Mouse (Mus musculus) heart, postnatal 0 days (tissue): ENCODE data around the gene Olfr506. TPM values are rescaled to one million over a fixed set of nuclear protein-coding genes. Genes with fewer than 3 reads are reported as not detected.
"Not testable (repeated sequence)": the region's sequence is repeated elsewhere in the genome, so short reads cannot be mapped to it uniquely, and the experiment has no call there.

Source experiments
- ATAC-seq: fragments of 200-750 bp; cut with Nextera tagmentation; 2 replicates; pipeline ENCODE4 v1.8.0; 2017; ENCODE audit warnings: low read depth, moderate number of reproducible peaks, moderate library complexity; ENCODE audit not compliant: insufficient read depth
- DNase-seq: peaks from one replicate; pipeline ENCODE4 v3.0.0-alpha.2; 2016; ENCODE audit warnings: low spot score
- H3K27ac ChIP-seq: fragments of 300-500 bp; sonication (generic); 2 replicates; pipeline ENCODE4 v1.5.1; 2014; ENCODE audit warnings: low read depth, mild to moderate bottlenecking
- H3K27me3 ChIP-seq: fragments of 300-500 bp; sonication (generic); 2 replicates; pipeline ENCODE4 v1.6.1; 2014; ENCODE audit warnings: low read length, mixed read lengths; ENCODE audit not compliant: control insufficient read depth, insufficient read depth
- H3K36me3 ChIP-seq: fragments of 300-500 bp; sonication (generic); replicated peaks from 2 replicates; pipeline ENCODE4 v1.6.1; 2014; ENCODE audit warnings: low read length, mixed read lengths; ENCODE audit not compliant: control insufficient read depth, insufficient read depth
- H3K4me1 ChIP-seq: fragments of 300-500 bp; sonication (generic); 2 replicates; pipeline ENCODE4 v1.6.1; 2014; ENCODE audit warnings: antibody characterized with exemption; ENCODE audit not compliant: control insufficient read depth, insufficient read depth
- H3K4me2 ChIP-seq: fragments of 300-500 bp; sonication (generic); 2 replicates; pipeline ENCODE4 v1.6.1; 2014; ENCODE audit warnings: low read depth, mild to moderate bottlenecking, low read length, moderate library complexity
- H3K4me3 ChIP-seq: fragments of 300-500 bp; sonication (generic); 2 replicates; pipeline ENCODE4 v1.5.1; 2014; ENCODE audit warnings: low read depth, low read length
- H3K9ac ChIP-seq: fragments of 300-500 bp; sonication (generic); replicated peaks from 2 replicates; pipeline ENCODE4 v1.6.1; 2014; ENCODE audit warnings: low read depth, low read length, mixed read lengths
- H3K9me3 ChIP-seq: fragments of 300-500 bp; sonication (generic); replicated peaks from 2 replicates; pipeline ENCODE4 v1.6.1; 2016; ENCODE audit warnings: low read length; ENCODE audit not compliant: control insufficient read depth
- CTCF ChIP-seq: IDR thresholded peaks from 2 replicates; pipeline ENCODE4 v1.5.1; 2016; ENCODE audit warnings: antibody characterized with exemption, control low read depth, low read depth
- EP300 ChIP-seq: IDR thresholded peaks from 2 replicates; pipeline ENCODE4 v1.6.1; 2016; ENCODE audit warnings: antibody characterized with exemption, low read depth
- WGBS: fragments of 180-500 bp; shearing (Covaris S2); extraction: QIAGEN DNeasy Blood & Tissue Kit; methylation state at CpG from one replicate; pipeline ENCODE4 v1.1.7; 2014; 5-methylcytosine and 5-hydroxymethylcytosine counted together
- polyA plus RNA-seq: library from polyadenylated mRNA; unstranded; fragments of >200 nt; fragmentation: Nextera tagmentation; extraction: Ambion mirVana; gene quantifications from 2 replicates; pipeline ENCODE4 v1.2.1, GENCODE M21; 2015
- total RNA-seq: library from RNA; depleted of rRNA; stranded (reverse); fragments of >200 nt; gene quantifications from 2 replicates; pipeline ENCODE4 v1.2.3, GENCODE M21; 2014; ENCODE audit warnings: low replicate concordance; rRNA removed

Olfr506 gene
- not detected in 2 replicates for total RNA-seq
- not detected in 2 replicates for polyA plus RNA-seq

DNA sequence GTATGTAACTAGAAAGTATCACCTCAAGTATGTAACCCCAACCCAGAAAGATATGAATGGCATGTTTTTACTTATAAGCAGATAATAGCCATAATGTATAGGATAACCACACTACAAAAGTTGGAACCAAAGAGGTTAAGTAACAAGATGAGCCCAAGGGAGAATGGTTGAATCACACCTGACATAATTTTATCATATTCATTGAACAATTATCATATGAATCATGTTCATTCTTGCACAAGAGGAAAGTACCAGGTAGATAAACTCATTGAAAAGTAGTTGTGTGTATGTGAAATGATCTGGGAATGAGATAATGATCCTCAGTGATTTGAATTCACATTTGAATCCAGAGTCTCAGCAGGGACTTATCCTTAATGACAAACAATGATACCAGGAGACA, at the start of gene Olfr506:
TSS of gene Olfr506 (plus strand) at position 301 of the 400 bp plus-strand sequence.
- Histone ChIP-seq H3K27me3 (no peaks in the 10 kb centered on the region), H3K4me3 (no peak within 1 kb of the TSS), H3K4me1 (no peaks in the 10 kb centered on the region), H3K4me2 (no peak within 1 kb of the TSS), H3K27ac (no peak within 1 kb of the TSS), H3K36me3 (no peaks in the 10 kb centered on the region), H3K9ac (no peak within 1 kb of the TSS), H3K9me3 (no peaks in the 10 kb centered on the region)
- ATAC-seq = no peak
- TF ChIP-seq CTCF (no peak), EP300 (no peak)
- no peak for DNase-seq

DNA sequence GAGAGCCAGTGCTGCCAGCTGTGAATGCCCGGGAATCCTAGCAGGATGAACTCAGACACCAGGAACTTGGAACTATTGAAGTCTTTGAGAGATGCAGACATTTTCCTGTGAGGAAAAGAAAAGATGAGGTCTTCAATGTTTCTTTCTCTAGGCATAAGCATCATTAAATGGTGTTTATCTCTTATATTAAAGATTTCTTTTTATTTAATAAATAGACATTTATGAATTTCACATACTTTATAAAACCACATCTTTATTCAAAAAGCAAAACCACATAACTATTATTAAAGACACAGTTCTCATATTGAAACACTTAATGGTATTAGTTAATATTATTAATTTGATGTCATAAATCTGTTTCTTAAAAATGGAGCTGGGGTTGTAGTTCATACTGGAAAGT, 44.9 kb upstream of the Olfr506 start, which contains the start of gene Olfr504:
TSS of gene Olfr504 (minus strand) at position 101 of the 400 bp plus-strand sequence.
- Histone ChIP-seq H3K27me3 (no peaks in the 10 kb centered on the region), H3K36me3 (no peaks in the 10 kb centered on the region), H3K4me2 (no peak within 1 kb of the TSS), H3K4me3 (no peak within 1 kb of the TSS), H3K27ac (no peak within 1 kb of the TSS), H3K9me3 (0 out of 2 replicates have a peak, but pooled peaks cover 9% of the 10 kb centered on the region), H3K4me1 (no peaks in the 10 kb centered on the region), H3K9ac (no peak within 1 kb of the TSS)
- no peak for TF ChIP-seq CTCF
- no peak for TF ChIP-seq EP300
- no peak for ATAC-seq
- 54% methylated on average over 1 of the region's 1 CpGs for WGBS
- no peak for DNase-seq

DNA sequence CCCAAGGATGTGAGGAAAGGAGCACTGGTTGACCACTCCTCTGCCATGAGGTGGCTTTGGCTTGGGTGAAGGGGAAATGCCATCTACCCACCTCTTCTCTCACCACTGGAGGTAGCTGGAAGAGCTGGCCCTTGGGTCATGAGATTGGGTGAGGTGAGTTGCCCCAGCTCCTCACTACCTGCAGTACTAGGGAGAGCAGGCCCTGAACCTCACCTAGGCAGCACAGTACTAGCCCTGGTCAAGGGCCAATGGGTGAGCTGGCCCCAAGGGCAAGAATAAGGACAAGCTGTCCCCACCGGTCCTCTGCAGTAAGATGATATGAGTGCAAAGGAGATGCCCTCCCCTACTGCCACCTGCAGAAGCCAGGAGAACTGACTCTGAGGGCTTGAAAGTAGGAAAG, 20.8 kb upstream of the Olfr506 start:
- ATAC-seq = no peak
- Histone ChIP-seq H3K27me3 (no peaks in the 10 kb centered on the region), H3K4me2 (no peak overlapping the region), H3K36me3 (no peaks in the 10 kb centered on the region), H3K9me3 (no peaks in the 10 kb centered on the region), H3K4me3 (no peak overlapping the region), H3K9ac (no peak overlapping the region), H3K27ac (no peak overlapping the region), H3K4me1 (no peaks in the 10 kb centered on the region)
- no peak for TF ChIP-seq EP300
- no peak for DNase-seq
- 79% methylated on average over 1 of the region's 1 CpGs for WGBS

DNA sequence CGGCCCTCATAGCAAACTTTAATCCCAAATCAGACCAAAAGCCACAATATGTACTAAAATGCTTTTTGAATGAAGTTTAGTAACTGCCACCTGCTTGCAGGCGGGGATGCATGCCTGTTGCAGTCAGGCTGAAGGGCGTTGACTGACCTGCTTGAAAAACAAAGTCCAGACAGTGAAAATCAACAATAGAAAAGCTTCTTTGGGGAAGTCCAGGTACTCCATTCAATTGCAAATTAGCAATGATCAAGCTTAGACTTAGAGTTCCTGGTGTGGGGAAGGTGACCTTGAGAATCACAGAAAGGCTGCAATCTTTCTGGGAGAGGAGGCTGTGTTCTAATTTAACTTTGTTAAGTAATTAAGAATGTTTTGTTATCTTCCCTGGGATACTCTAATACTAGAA, 8.7 kb upstream of the Olfr506 start:
- H3K9ac ChIP-seq, DNase-seq, H3K36me3 ChIP-seq, H3K4me3 ChIP-seq, ATAC-seq, H3K9me3 ChIP-seq, H3K4me2 ChIP-seq, H3K4me1 ChIP-seq, H3K27ac ChIP-seq, H3K27me3 ChIP-seq: not testable (repeated sequence)
- WGBS = 63% methylated on average over 3 of the region's 3 CpGs

DNA sequence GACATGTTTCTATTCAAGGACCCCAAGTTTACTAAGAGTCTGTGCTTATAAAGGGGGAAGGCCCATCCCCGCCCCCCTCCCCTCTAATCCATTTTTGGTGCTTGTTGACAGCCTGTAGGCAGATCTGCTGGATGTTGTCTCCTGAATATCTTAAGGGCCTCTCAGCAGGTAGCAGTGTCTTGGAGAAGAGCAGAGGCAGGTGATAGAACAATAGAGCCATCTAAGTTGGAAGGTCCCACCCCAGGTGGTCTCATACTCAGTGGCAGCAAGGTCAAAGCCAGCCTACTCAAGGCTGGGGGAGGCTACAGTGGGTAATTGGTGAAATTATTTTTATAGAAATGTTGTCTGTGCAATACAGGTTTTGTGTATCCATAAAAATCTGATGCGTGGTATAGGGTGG, 3.5 kb downstream of the Olfr506 start:
- Histone ChIP-seq H3K4me2 (no peak overlapping the region), H3K9ac (no peak overlapping the region), H3K4me1 (no peaks in the 10 kb centered on the region), H3K9me3 (0 out of 2 replicates have a peak, but pooled peaks cover 2% of the 10 kb centered on the region), H3K27ac (no peak overlapping the region), H3K4me3 (no peak overlapping the region), H3K27me3 (no peaks in the 10 kb centered on the region), H3K36me3 (no peaks in the 10 kb centered on the region)
- WGBS = 63% methylated on average over 2 of the region's 2 CpGs
- TF ChIP-seq EP300 = no peak
- TF ChIP-seq CTCF = no peak
- ATAC-seq = no peak
- DNase-seq = no peak

DNA sequence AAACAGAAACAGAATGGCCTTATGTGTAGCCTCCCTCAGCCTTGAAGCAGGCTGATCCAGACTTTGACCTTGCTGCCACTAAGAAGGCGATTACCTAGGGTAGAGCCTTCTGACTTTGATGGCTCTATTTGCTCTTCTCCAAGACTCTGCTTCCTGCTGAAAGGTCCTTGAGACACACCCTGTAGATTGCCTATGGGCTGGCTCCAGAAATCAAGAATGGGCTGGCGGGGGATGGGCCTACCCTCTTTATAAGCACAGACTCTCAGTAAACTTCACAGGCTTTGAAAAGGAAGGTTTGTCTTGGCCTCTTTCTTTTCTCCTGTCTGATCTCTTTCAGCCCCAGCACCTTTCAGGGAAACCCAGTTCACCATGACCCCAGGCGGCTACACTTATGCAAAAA, 6.2 kb downstream of the Olfr506 start:
- not testable (repeated sequence) for H3K4me3 ChIP-seq, H3K27me3 ChIP-seq, ATAC-seq, H3K9me3 ChIP-seq, H3K4me1 ChIP-seq, DNase-seq, H3K36me3 ChIP-seq, H3K9ac ChIP-seq, H3K4me2 ChIP-seq, H3K27ac ChIP-seq
- 64% methylated on average over 3 of the region's 3 CpGs for WGBS
